Mouse (Mus musculus) hindbrain, embryonic 11.5 days (tissue): ENCODE data around the gene Fth1. TPM values are rescaled to one million over a fixed set of nuclear protein-coding genes. Genes with fewer than 3 reads are reported as not detected.

Experiments
- ATAC-seq: fragments of 200-750 bp; cut with Nextera tagmentation; 2 replicates; pipeline ENCODE4 v1.8.0; 2017; ENCODE audit warnings: mild to moderate bottlenecking, moderate TSS enrichment, moderate library complexity; ENCODE audit not compliant: low FRiP score
- DNase-seq: peaks from one replicate; pipeline ENCODE4 v3.0.0-alpha.2; 2015; ENCODE audit warnings: low spot score
- H3K27ac ChIP-seq: fragments of 300-500 bp; sonication (generic); 2 replicates; pipeline ENCODE4 v1.5.1; 2014; ENCODE audit warnings: mild to moderate bottlenecking, low read depth, low read length
- H3K27me3 ChIP-seq: fragments of 300-500 bp; sonication (generic); 2 replicates; pipeline ENCODE4 v1.6.1; 2014; ENCODE audit warnings: mild to moderate bottlenecking, low read length, moderate library complexity, mixed read lengths; ENCODE audit not compliant: control insufficient read depth, insufficient read depth
- H3K36me3 ChIP-seq: fragments of 300-500 bp; sonication (generic); 2 replicates; pipeline ENCODE4 v1.6.1; 2014; ENCODE audit warnings: mild to moderate bottlenecking, low read length, moderate library complexity, mixed read lengths; ENCODE audit not compliant: control insufficient read depth, insufficient read depth
- H3K4me1 ChIP-seq: fragments of 300-500 bp; sonication (generic); replicated peaks from 2 replicates; pipeline ENCODE4 v1.6.1; 2014; ENCODE audit warnings: low read length, mixed read lengths; ENCODE audit not compliant: control insufficient read depth, insufficient read depth
- H3K4me2 ChIP-seq: fragments of 300-500 bp; sonication (generic); replicated peaks from 2 replicates; pipeline ENCODE4 v1.6.1; 2014; ENCODE audit warnings: mild to moderate bottlenecking, low read depth, low read length
- H3K4me3 ChIP-seq: fragments of 300-500 bp; sonication (generic); 2 replicates; pipeline ENCODE4 v1.5.1; 2014; ENCODE audit warnings: low read depth, low read length
- H3K9ac ChIP-seq: fragments of 300-500 bp; sonication (generic); 2 replicates; pipeline ENCODE4 v1.6.1; 2014; ENCODE audit warnings: low read depth, low read length
- H3K9me3 ChIP-seq: fragments of 300-500 bp; sonication (generic); 2 replicates; pipeline ENCODE4 v1.6.1; 2016; ENCODE audit warnings: low read length; ENCODE audit not compliant: control insufficient read depth
- WGBS: fragments of 180-500 bp; shearing (Covaris S2); extraction: QIAGEN DNeasy Blood & Tissue Kit; methylation state at CpG from one replicate; pipeline ENCODE4 v1.1.7; 2014; 5-methylcytosine and 5-hydroxymethylcytosine counted together
- polyA plus RNA-seq: library from polyadenylated mRNA; unstranded; fragments of >200 nt; fragmentation: Nextera tagmentation; extraction: Ambion mirVana; gene quantifications from 2 replicates; pipeline ENCODE4 v1.2.1, GENCODE M21; 2014

Fth1 gene
- polyA plus RNA-seq, 1 experiment from 2014 or later, result 1,416 TPM

GRCm38 (mm10) chr19:10012827-10013278 lies 32.5 kb downstream of the Fth1 start:
- no peaks in the 10 kb centered on the region for H3K36me3 ChIP-seq
- peak overlapping the region; percentile 42; the same call in 1 of the 2 replicates for H3K27ac ChIP-seq
- no peak overlapping the region for H3K4me2 ChIP-seq
- H3K27me3 ChIP-seq, result no peaks in the 10 kb centered on the region
- ATAC-seq (no peak), DNase-seq (peak; percentile 48)
- WGBS, result 49% methylated on average over 6 of the region's 6 CpGs
- H3K9ac ChIP-seq, result no peak overlapping the region
- H3K4me1 ChIP-seq, result peaks cover 2% of the 10 kb centered on the region; the same call in 1 of the 2 replicates
- H3K4me3 ChIP-seq, result no peak overlapping the region
- H3K9me3 ChIP-seq, result no peaks in the 10 kb centered on the region

GRCm38 (mm10) chr19:10013348-10013747 lies 33.0 kb downstream of the Fth1 start:
- WGBS, result 49% methylated on average over 3 of the region's 3 CpGs
- no peak overlapping the region for H3K4me3 ChIP-seq
- no peaks in the 10 kb centered on the region for H3K9me3 ChIP-seq
- ATAC-seq, result no peak
- H3K4me1 ChIP-seq, result peaks cover 2% of the 10 kb centered on the region; the same call in 1 of the 2 replicates
- H3K9ac ChIP-seq, result no peak overlapping the region
- no peaks in the 10 kb centered on the region for H3K36me3 ChIP-seq
- H3K27ac ChIP-seq, result peak overlapping the region; percentile 42; the same call in 1 of the 2 replicates
- DNase-seq, result peak; percentile 20
- H3K27me3 ChIP-seq, result no peaks in the 10 kb centered on the region
- H3K4me2 ChIP-seq, result no peak overlapping the region

GRCm38 (mm10) chr19:10013913-10014312 lies 33.5 kb downstream of the Fth1 start:
- Histone ChIP-seq H3K4me3 (no peak overlapping the region), H3K36me3 (no peaks in the 10 kb centered on the region), H3K9me3 (no peaks in the 10 kb centered on the region), H3K4me1 (peaks cover 6% of the 10 kb centered on the region; the same call in 1 of the 2 replicates), H3K9ac (no peak overlapping the region), H3K27me3 (peaks cover 4% of the 10 kb centered on the region; the same call in 1 of the 2 replicates), H3K27ac (peak overlapping the region; percentile 42; the same call in 1 of the 2 replicates), H3K4me2 (no peak overlapping the region)
- ATAC-seq, result no peak
- peak; percentile 41 for DNase-seq
- 64% methylated on average over 5 of the region's 5 CpGs for WGBS

- no peak for ATAC-seq
- H3K4me3 ChIP-seq, result no peak overlapping the region
- H3K9me3 ChIP-seq, result no peaks in the 10 kb centered on the region
- no peak overlapping the region for H3K4me2 ChIP-seq
- no peak overlapping the region for H3K27ac ChIP-seq
- WGBS, result 78% methylated on average over 13 of the region's 13 CpGs
- peaks cover 7% of the 10 kb centered on the region; the same call in 1 of the 2 replicates for H3K27me3 ChIP-seq
- DNase-seq, result no peak
- H3K9ac ChIP-seq, result no peak overlapping the region
- H3K4me1 ChIP-seq, result peaks cover 6% of the 10 kb centered on the region; the same call in 1 of the 2 replicates
- no peaks in the 10 kb centered on the region for H3K36me3 ChIP-seq
These were observed 34.4 kb downstream of the Fth1 start for GRCm38 (mm10) chr19:10014824-10015223.

- no peak overlapping the region for H3K27ac ChIP-seq
- no peak overlapping the region for H3K9ac ChIP-seq
- no peaks in the 10 kb centered on the region for H3K9me3 ChIP-seq
- H3K27me3 ChIP-seq, result peaks cover 7% of the 10 kb centered on the region; the same call in 1 of the 2 replicates
- whole genome bisulfite sequencing, result 71% methylated on average over 4 of the region's 4 CpGs
- DNase-seq (no peak), ATAC-seq (no peak)
- no peak overlapping the region for H3K4me2 ChIP-seq
- no peak overlapping the region for H3K4me3 ChIP-seq
- H3K4me1 ChIP-seq, result peaks cover 6% of the 10 kb centered on the region; the same call in 1 of the 2 replicates
- H3K36me3 ChIP-seq, result no peaks in the 10 kb centered on the region
These were observed 35.0 kb downstream of the Fth1 start for GRCm38 (mm10) chr19:10015442-10015841.

- Histone ChIP-seq H3K4me2 (no peak overlapping the region), H3K4me1 (peaks cover 6% of the 10 kb centered on the region; the same call in 1 of the 2 replicates), H3K27me3 (peaks cover 7% of the 10 kb centered on the region; the same call in 1 of the 2 replicates), H3K4me3 (no peak overlapping the region), H3K36me3 (no peaks in the 10 kb centered on the region), H3K27ac (no peak overlapping the region), H3K9ac (no peak overlapping the region), H3K9me3 (no peaks in the 10 kb centered on the region)
- ATAC-seq (no peak), DNase-seq (no peak)
- WGBS, result 88% methylated on average over 4 of the region's 4 CpGs
These were observed 35.8 kb downstream of the Fth1 start for GRCm38 (mm10) chr19:10016151-10016550.

GRCm38 (mm10) chr19:10017637-10018526 lies 37.5 kb downstream of the Fth1 start:
- peak; percentile 92 for DNase-seq
- peaks cover 7% of the 10 kb centered on the region; the same call in 1 of the 2 replicates for H3K27me3 ChIP-seq
- H3K36me3 ChIP-seq, result no peaks in the 10 kb centered on the region
- peak; percentile 98 for ATAC-seq
- peak overlapping the region; percentile 49 for H3K9ac ChIP-seq
- H3K9me3 ChIP-seq, result no peaks in the 10 kb centered on the region
- peak overlapping the region; percentile 69 for H3K4me2 ChIP-seq
- peaks cover 6% of the 10 kb centered on the region; the same call in 1 of the 2 replicates for H3K4me1 ChIP-seq
- WGBS, result 6% methylated on average over 44 of the region's 44 CpGs
- peak overlapping the region; percentile 6 for H3K27ac ChIP-seq
- H3K4me3 ChIP-seq, result peak overlapping the region; percentile 41

- Histone ChIP-seq H3K9me3 (no peaks in the 10 kb centered on the region), H3K4me1 (peaks cover 3% of the 10 kb centered on the region; the same call in 1 of the 2 replicates), H3K4me3 (peak overlapping the region; percentile 41), H3K36me3 (no peaks in the 10 kb centered on the region), H3K9ac (peak overlapping the region; percentile 49), H3K27me3 (peaks cover 7% of the 10 kb centered on the region; the same call in 1 of the 2 replicates), H3K4me2 (peak overlapping the region; percentile 69), H3K27ac (peak overlapping the region; percentile 6; the same call in 1 of the 2 replicates)
- 6% methylated on average over 3 of the region's 3 CpGs for WGBS
- no peak for DNase-seq
- no peak for ATAC-seq
These were observed 38.1 kb downstream of the Fth1 start for GRCm38 (mm10) chr19:10018527-10018818.
